Mouse (Mus musculus) embryonic facial prominence, embryonic 11.5 days (tissue): ENCODE measurements around the gene Prlh. TPM values are rescaled to one million over a fixed set of nuclear protein-coding genes. Genes with fewer than 3 reads are reported as not detected.
A peak's percentile ranks its signal among the peaks of the same experiment; 100 is the strongest.

ENCODE experiments used
- ATAC-seq: fragments of 200-750 bp; cut with Nextera tagmentation; replicated peaks from 2 replicates; pipeline ENCODE4 v1.8.0; 2017; ENCODE audit warnings: low read depth; ENCODE audit not compliant: insufficient number of reproducible peaks, low FRiP score, low TSS enrichment
- DNase-seq: peaks from one replicate; pipeline ENCODE4 v3.0.0-alpha.2; 2015; ENCODE audit warnings: low spot score
- H3K27ac ChIP-seq: fragments of 300-500 bp; sonication (generic); replicated peaks from 2 replicates; pipeline ENCODE4 v1.5.1; 2014; ENCODE audit warnings: mild to moderate bottlenecking, low read depth, low read length, control low read depth
- H3K27me3 ChIP-seq: fragments of 300-500 bp; sonication (generic); 2 replicates; pipeline ENCODE4 v1.6.1; 2014; ENCODE audit warnings: mild to moderate bottlenecking, low read length, moderate library complexity, mixed read lengths; ENCODE audit not compliant: control insufficient read depth, insufficient read depth
- H3K36me3 ChIP-seq: fragments of 300-500 bp; sonication (generic); replicated peaks from 2 replicates; pipeline ENCODE4 v1.6.1; 2014; ENCODE audit warnings: low read depth, mild to moderate bottlenecking, low read length, moderate library complexity, mixed read lengths; ENCODE audit not compliant: control insufficient read depth, insufficient read depth
- H3K4me1 ChIP-seq: fragments of 300-500 bp; sonication (generic); 2 replicates; pipeline ENCODE4 v1.6.1; 2014; ENCODE audit warnings: low read length, mixed read lengths; ENCODE audit not compliant: control insufficient read depth, insufficient read depth
- H3K4me2 ChIP-seq: fragments of 300-500 bp; sonication (generic); 2 replicates; pipeline ENCODE4 v1.6.1; 2014; ENCODE audit warnings: low read depth, mild to moderate bottlenecking, control low read depth, low read length, moderate library complexity
- H3K4me3 ChIP-seq: fragments of 300-500 bp; sonication (generic); 2 replicates; pipeline ENCODE4 v1.5.1; 2014; ENCODE audit warnings: low read depth, low read length, control low read depth
- H3K9ac ChIP-seq: fragments of 300-500 bp; sonication (generic); replicated peaks from 2 replicates; pipeline ENCODE4 v1.6.1; 2014; ENCODE audit warnings: mild to moderate bottlenecking, control low read depth, low read length
- H3K9me3 ChIP-seq: fragments of 300-500 bp; sonication (generic); replicated peaks from 2 replicates; pipeline ENCODE4 v1.6.1; 2016; ENCODE audit warnings: mild to moderate bottlenecking, low read length, inconsistent platforms, mixed read lengths; ENCODE audit not compliant: control insufficient read depth
- WGBS: fragments of 180-500 bp; shearing (Covaris S2); extraction: QIAGEN DNeasy Blood & Tissue Kit; methylation state at CpG from one replicate; pipeline ENCODE4 v1.1.7; 2014; 5-methylcytosine and 5-hydroxymethylcytosine counted together
- polyA plus RNA-seq: library from polyadenylated mRNA; unstranded; fragments of >200 nt; fragmentation: Nextera tagmentation; extraction: Ambion mirVana; gene quantifications from 2 replicates; pipeline ENCODE4 v1.2.1, GENCODE M21; 2014

Prlh gene
- polyA plus RNA-seq, 1 experiment from 2014 or later, result not detected

- Histone ChIP-seq H3K9ac (no peak overlapping the region), H3K9me3 (no peaks in the 10 kb centered on the region), H3K36me3 (no peaks in the 10 kb centered on the region), H3K27ac (no peak overlapping the region), H3K27me3 (no peaks in the 10 kb centered on the region), H3K4me2 (no peak overlapping the region), H3K4me3 (no peak overlapping the region), H3K4me1 (no peaks in the 10 kb centered on the region)
- DNase-seq (no peak), ATAC-seq (no peak)
- 63% methylated on average over 9 of the region's 9 CpGs for WGBS
Measured at GRCm38 (mm10) chr1:90936990-90937389, 15.9 kb upstream of the Prlh start.

- H3K9ac ChIP-seq, result no peak overlapping the region
- no peaks in the 10 kb centered on the region for H3K27me3 ChIP-seq
- DNase-seq (no peak), ATAC-seq (no peak)
- H3K36me3 ChIP-seq, result no peaks in the 10 kb centered on the region
- no peak overlapping the region for H3K4me2 ChIP-seq
- no peaks in the 10 kb centered on the region for H3K4me1 ChIP-seq
- no peaks in the 10 kb centered on the region for H3K9me3 ChIP-seq
- no peak overlapping the region for H3K4me3 ChIP-seq
- WGBS, result 89% methylated on average over 4 of the region's 4 CpGs
- no peak overlapping the region for H3K27ac ChIP-seq
Measured at GRCm38 (mm10) chr1:90939980-90940379, 12.9 kb upstream of the Prlh start.

GRCm38 (mm10) chr1:90945171-90945570, 7.7 kb upstream of the Prlh start:
- H3K9ac ChIP-seq, result no peak overlapping the region
- 54% methylated on average over 10 of the region's 10 CpGs for WGBS
- DNase-seq, result no peak
- no peak for ATAC-seq
- H3K4me1 ChIP-seq, result no peaks in the 10 kb centered on the region
- H3K4me2 ChIP-seq, result no peak overlapping the region
- H3K27me3 ChIP-seq, result no peaks in the 10 kb centered on the region
- H3K27ac ChIP-seq, result no peak overlapping the region
- no peaks in the 10 kb centered on the region for H3K9me3 ChIP-seq
- no peaks in the 10 kb centered on the region for H3K36me3 ChIP-seq
- H3K4me3 ChIP-seq, result no peak overlapping the region

GRCm38 (mm10) chr1:90947252-90947651, 5.7 kb upstream of the Prlh start:
- Histone ChIP-seq H3K4me1 (no peaks in the 10 kb centered on the region), H3K9me3 (no peaks in the 10 kb centered on the region), H3K9ac (no peak overlapping the region), H3K4me3 (no peak overlapping the region), H3K4me2 (no peak overlapping the region), H3K36me3 (no peaks in the 10 kb centered on the region), H3K27ac (no peak overlapping the region), H3K27me3 (no peaks in the 10 kb centered on the region)
- DNase-seq, result no peak
- ATAC-seq, result no peak
- WGBS, result 72% methylated on average over 2 of the region's 2 CpGs

GRCm38 (mm10) chr1:90949309-90949708, 3.6 kb upstream of the Prlh start:
- Histone ChIP-seq H3K4me1 (no peaks in the 10 kb centered on the region), H3K4me3 (no peak overlapping the region), H3K9ac (no peak overlapping the region), H3K9me3 (no peaks in the 10 kb centered on the region), H3K27ac (no peak overlapping the region), H3K36me3 (no peaks in the 10 kb centered on the region), H3K27me3 (no peaks in the 10 kb centered on the region), H3K4me2 (no peak overlapping the region)
- WGBS, result 72% methylated on average over 9 of the region's 9 CpGs
- no peak for DNase-seq
- no peak for ATAC-seq

GRCm38 (mm10) chr1:90951670-90952069, 1.2 kb upstream of the Prlh start:
- H3K36me3 ChIP-seq, result no peaks in the 10 kb centered on the region
- no peak overlapping the region for H3K4me2 ChIP-seq
- no peak overlapping the region for H3K27ac ChIP-seq
- H3K4me1 ChIP-seq, result no peaks in the 10 kb centered on the region
- no peaks in the 10 kb centered on the region for H3K9me3 ChIP-seq
- 77% methylated on average over 7 of the region's 7 CpGs for WGBS
- no peaks in the 10 kb centered on the region for H3K27me3 ChIP-seq
- ATAC-seq (no peak), DNase-seq (no peak)
- no peak overlapping the region for H3K4me3 ChIP-seq
- H3K9ac ChIP-seq, result no peak overlapping the region

- no peak overlapping the region for H3K4me3 ChIP-seq
- ATAC-seq (no peak), DNase-seq (no peak)
- no peak overlapping the region for H3K9ac ChIP-seq
- H3K4me1 ChIP-seq, result no peaks in the 10 kb centered on the region
- WGBS, result 77% methylated on average over 11 of the region's 11 CpGs
- no peaks in the 10 kb centered on the region for H3K36me3 ChIP-seq
- H3K9me3 ChIP-seq, result no peaks in the 10 kb centered on the region
- no peaks in the 10 kb centered on the region for H3K27me3 ChIP-seq
- no peak overlapping the region for H3K4me2 ChIP-seq
- H3K27ac ChIP-seq, result no peak overlapping the region
Measured at GRCm38 (mm10) chr1:90953688-90954087, 780 bp downstream of the Prlh start.

GRCm38 (mm10) chr1:90956245-90957096, 3.6 kb downstream of the Prlh start:
- H3K27me3 ChIP-seq, result no peaks in the 10 kb centered on the region
- ATAC-seq (peak; percentile 70; the same call in 1 of the 2 replicates), DNase-seq (peak; percentile 91)
- H3K9me3 ChIP-seq, result no peaks in the 10 kb centered on the region
- H3K36me3 ChIP-seq, result no peaks in the 10 kb centered on the region
- H3K4me1 ChIP-seq, result no peaks in the 10 kb centered on the region
- WGBS, result 31% methylated on average over 7 of the region's 7 CpGs
- H3K27ac ChIP-seq, result no peak overlapping the region
- no peak overlapping the region for H3K4me2 ChIP-seq
- H3K9ac ChIP-seq, result no peak overlapping the region
- H3K4me3 ChIP-seq, result no peak overlapping the region
